Mouse (Mus musculus) frontal cortex, postnatal 25 days (tissue): ENCODE measurements at regions not wholly inside any gene's neighbourhood (a gene's known extent, or its start where the extent isn't known, plus 50 kb on each side); places are given as distances from the start of the nearest gene placed in this dataset.

Source experiments
- DNase-seq, 2 experiments: peaks; one replicate each; pipeline ENCODE4 v3.0.0; 2022; ENCODE audit warnings: low spot score in 2 of 2

- DNase-seq: no peak
These were observed 79.9 kb upstream of the Tbca start for GRCm38 (mm10) chr13:94708786-94709185.

GRCm38 (mm10) chr13:94709691-94710573 lies 78.8 kb upstream of the Tbca start:
- DNase-seq: no peak

- DNase-seq: no peak
These were observed 78.0 kb upstream of the Tbca start for GRCm38 (mm10) chr13:94710574-94711172.

GRCm38 (mm10) chr13:94713451-94713850 lies 75.3 kb upstream of the Tbca start:
- no peak for DNase-seq

- no peak for DNase-seq
These were observed 67.1 kb upstream of the Tbca start for GRCm38 (mm10) chr13:94721625-94722024.
